Mouse (Mus musculus) lung, adult 2 months (tissue): ENCODE results near the gene Rps27.

Experiments used
- CTCF ChIP-seq: fragments of 200-500 bp; IDR thresholded peaks from 2 replicates; pipeline ENCODE4 v1.5.1; 2011; ENCODE audit warnings: mild to moderate bottlenecking, low read length, control low read depth; ENCODE audit not compliant: insufficient read depth
- POLR2A ChIP-seq: fragments of 200-500 bp; IDR thresholded peaks from 2 replicates; pipeline ENCODE4 v1.6.1; 2011; ENCODE audit warnings: low read depth, mild to moderate bottlenecking, control low read depth, low read length, borderline replicate concordance; ENCODE audit errors: extremely low read depth

- TF ChIP-seq CTCF, result no peak
- no peak for TF ChIP-seq POLR2A
Observed at GRCm38 (mm10) chr3:90195644-90196043, 17.8 kb downstream of the Rps27 start.
